8 mouse cellular contexts compared by ENCODE assay signal in the genomic region with DNA sequence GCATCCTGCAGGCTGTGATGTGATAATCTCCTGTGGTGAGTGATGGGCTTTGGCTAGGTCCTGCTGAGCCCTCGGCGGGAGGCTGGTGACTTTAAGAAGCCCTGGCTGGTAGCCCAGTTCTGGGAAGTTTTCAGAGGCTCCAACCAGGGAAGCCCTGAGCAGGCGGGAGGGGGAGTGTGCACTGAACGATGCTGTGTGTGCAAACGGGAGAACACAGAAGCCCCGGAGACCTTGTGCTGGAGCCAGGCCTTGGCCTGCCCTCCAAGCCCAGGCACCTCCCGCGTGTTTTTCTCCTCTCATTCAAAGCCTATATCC. TPM values are rescaled to one million over a fixed set of nuclear protein-coding genes. Genes with fewer than 3 reads are reported as not detected.
DNase-seq lines count a peak whose midpoint lies in the region; ATAC-seq lines count a peak whose summit lies in the region.

No protein-coding gene starts in this region.

- H3K36me3 ChIP-seq in hindbrain, embryonic 10.5 days = no peaks in the 10 kb centered on the region

- H3K9me3 ChIP-seq in hindbrain, embryonic 10.5 days = no peaks in the 10 kb centered on the region

- peak; percentile 94 for DNase-seq in NIH3T3 (ENCODE audit: low read depth)
- DNase-seq in cerebellum, adult 9-10 months = peak; percentile 75
- DNase-seq in frontal cortex, postnatal 25 days (ENCODE audit: low spot score in 2 of 2) = peak; percentile 43 to 44
- DNase-seq in hindbrain, embryonic 10.5 days (ENCODE audit: low spot score) = no peak
- peak; percentile 55 to 77 for DNase-seq in layer of hippocampus, postnatal 14 days (ENCODE audit: low spot score in 2 of 2)
- peak; percentile 72 to 83 for DNase-seq in lung, postnatal 4 days
- peak; percentile 84 for DNase-seq in skeletal muscle tissue, adult 2 months (ENCODE audit: low read depth, low spot score)

- no peak overlapping the region for H3K4me3 ChIP-seq in hindbrain, embryonic 10.5 days

- 14% methylated on average over 8 of the region's 8 CpGs for WGBS in hindbrain, embryonic 10.5 days

- H3K27me3 ChIP-seq in hindbrain, embryonic 10.5 days (ENCODE audit: insufficient read depth, poor library complexity, severe bottlenecking) = no peaks in the 10 kb centered on the region

- ATAC-seq in erythroblast, adult 5-6 weeks (replicated peaks; ENCODE audit: low FRiP score, poor library complexity, severe bottlenecking) = no peak

- H3K27ac ChIP-seq in hindbrain, embryonic 10.5 days = peak overlapping the region; percentile 82

- peaks cover 69% of the 10 kb centered on the region for H3K4me1 ChIP-seq in hindbrain, embryonic 10.5 days (replicated peaks)

RNA-seq across cellular contexts. Expression of gene Ece1, which starts 35.2 kb away (rescaled TPM):
- polyA plus RNA-seq in hindbrain, embryonic 10.5 days (2016; fragmentation: Nextera tagmentation; extraction: Ambion mirVana) = 33.7 and 37.6 TPM in 2 replicates
- 10 to 100 TPM; 49.3 to 57.2 TPM for total RNA-seq in layer of hippocampus, postnatal 14 days (2021)
- total RNA-seq in erythroblast, adult 5-6 weeks (2015; ENCODE audit: low replicate concordance) = 2.3 and 3.1 TPM in 2 replicates
- 0.68 and 2.1 TPM in 2 replicates for total RNA-seq in erythroblast, adult 5-6 weeks (2017; ENCODE audit: low replicate concordance)

Comparison
In these comparisons a context has a peak if more than half of its experiments do, and no peak if none do; other contexts are left out.
1. RNA of gene Ece1, which starts 35.2 kb away (total RNA-seq): 49.3 to 57.2 TPM in layer of hippocampus, postnatal 14 days; 0.68 to 3.1 TPM in erythroblast, adult 5-6 weeks; every median in the first group is over 10 times any median in the second.